Mouse (Mus musculus) myocyte (in vitro differentiated cells): Measurements from ENCODE around the gene Smad6. TPM values are rescaled to one million over a fixed set of nuclear protein-coding genes. Genes with fewer than 3 reads are reported as not detected.

Experiments
- H3K27me3 ChIP-seq: one replicate; pipeline ENCODE4 v1.6.1; 2011; ENCODE audit not compliant: control insufficient read depth, insufficient read depth, insufficient read length
- H3K36me3 ChIP-seq: one replicate; pipeline ENCODE4 v1.6.1; 2011; ENCODE audit not compliant: control insufficient read depth, insufficient read depth
- H3K4me2 ChIP-seq: one replicate; pipeline ENCODE4 v1.6.1; 2011; ENCODE audit warnings: low read depth, control low read depth
- H3K4me3 ChIP-seq: one replicate; pipeline ENCODE4 v1.5.1; 2011; ENCODE audit warnings: mild to moderate bottlenecking, control low read depth, moderate library complexity
- H3K79me2 ChIP-seq: one replicate; pipeline ENCODE4 v1.6.1; 2011; ENCODE audit not compliant: control insufficient read depth, insufficient read depth
- H3ac ChIP-seq: one replicate; pipeline ENCODE4 v1.6.1; 2011; ENCODE audit not compliant: control insufficient read depth, insufficient read length
- CEBPB ChIP-seq: IDR thresholded peaks from 2 replicates; pipeline ENCODE4 v1.6.1; 2011; ENCODE audit warnings: mild to moderate bottlenecking, moderate library complexity; ENCODE audit not compliant: poor library complexity, insufficient read depth, severe bottlenecking
- E2F4 ChIP-seq: IDR thresholded peaks from one replicate; pipeline ENCODE4 v1.6.1; 2011; ENCODE audit warnings: mild to moderate bottlenecking, control low read depth, moderate library complexity; ENCODE audit not compliant: insufficient read depth
- MAX ChIP-seq: IDR thresholded peaks from one replicate; pipeline ENCODE4 v1.6.1; 2011; ENCODE audit warnings: low read depth, mild to moderate bottlenecking, control low read depth
- MYOD1 ChIP-seq, 3 experiments: IDR thresholded peaks; one replicate each; pipeline ENCODE4 v1.6.1; 2011; ENCODE audit warnings: control low read depth in 2 of 3, low read depth in 2 of 3, mild to moderate bottlenecking in 2 of 3, moderate library complexity in 1 of 3; ENCODE audit not compliant: insufficient read length in 2 of 3, control insufficient read depth in 1 of 3
- MYOG ChIP-seq, 3 experiments: IDR thresholded peaks; one replicate each; pipeline ENCODE4 v1.6.1; 2011; ENCODE audit warnings: control low read depth in 2 of 3, low read depth in 2 of 3, mild to moderate bottlenecking in 2 of 3; ENCODE audit not compliant: insufficient read length in 2 of 3, control insufficient read depth in 1 of 3, insufficient read depth in 1 of 3
- POLR2A ChIP-seq: IDR thresholded peaks from one replicate; pipeline ENCODE4 v1.6.1; 2011; ENCODE audit warnings: low read depth, mild to moderate bottlenecking, control low read depth, moderate library complexity; ENCODE audit not compliant: insufficient read length
- POLR2AphosphoS2 ChIP-seq: IDR thresholded peaks from one replicate; pipeline ENCODE4 v1.6.1; 2011; ENCODE audit warnings: low read depth, control low read depth; ENCODE audit not compliant: insufficient read length
- REST ChIP-seq: IDR thresholded peaks from one replicate; pipeline ENCODE4 v1.6.1; 2011; ENCODE audit warnings: mild to moderate bottlenecking, control low read depth, moderate library complexity; ENCODE audit not compliant: insufficient read depth, insufficient read length
- SRF ChIP-seq: IDR thresholded peaks from one replicate; pipeline ENCODE4 v1.6.1; 2011; ENCODE audit warnings: low read depth; ENCODE audit not compliant: control insufficient read depth, insufficient read length
- TCF12 ChIP-seq: IDR thresholded peaks from one replicate; pipeline ENCODE4 v1.6.1; 2011; ENCODE audit warnings: mild to moderate bottlenecking, control low read depth; ENCODE audit not compliant: poor library complexity, insufficient read depth, severe bottlenecking
- TCF3 ChIP-seq: IDR thresholded peaks from one replicate; pipeline ENCODE4 v1.6.1; 2011; ENCODE audit warnings: low read depth, control low read depth; ENCODE audit not compliant: insufficient read length
- USF1 ChIP-seq: IDR thresholded peaks from one replicate; pipeline ENCODE4 v1.6.1; 2011; ENCODE audit warnings: low read depth, mild to moderate bottlenecking, control low read depth, moderate library complexity
- polyA plus RNA-seq: library from polyadenylated mRNA; unstranded; fragments of >200 nt; fragmentation: generic; extraction: Trizol; gene quantifications from one replicate; pipeline ENCODE4 v1.2.1, GENCODE M21; 2012; ENCODE audit warnings: missing spikeins

The Smad6 gene
- polyA plus RNA-seq, 1 experiment: 1.5 TPM

DNA sequence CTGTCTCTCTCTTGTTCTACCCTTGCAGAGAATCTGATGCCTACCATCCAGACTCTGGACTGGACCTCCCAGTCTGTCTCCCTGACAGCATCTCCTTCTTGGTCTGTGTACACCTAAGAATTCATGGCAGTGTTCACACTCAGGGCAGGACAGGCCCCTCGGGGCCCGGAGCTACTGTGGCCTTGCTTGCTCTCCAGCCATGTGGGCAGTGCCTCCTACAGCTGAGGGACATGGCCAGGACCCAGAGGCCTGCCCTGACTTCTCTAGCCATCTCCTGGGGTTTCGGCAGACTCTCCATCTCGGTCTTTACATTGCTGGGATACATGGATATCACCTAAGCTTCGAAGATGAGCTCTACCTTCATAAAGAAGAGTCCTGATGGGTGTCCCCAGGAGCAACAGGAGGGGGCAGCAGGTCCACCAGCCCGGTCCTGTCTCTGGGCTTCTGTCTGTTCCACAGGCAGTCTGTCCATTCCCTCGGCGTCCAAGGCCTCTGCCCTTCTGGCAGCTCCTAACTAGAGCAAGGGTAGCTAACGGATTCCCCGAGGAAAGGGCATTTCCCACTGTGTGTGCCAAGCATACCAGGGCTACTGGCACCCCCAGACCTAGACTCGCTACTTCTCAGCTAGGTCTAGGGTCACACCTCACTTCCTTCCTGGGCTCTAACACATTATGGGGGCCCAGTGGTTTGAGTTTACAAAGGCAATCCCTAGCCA, 49.1 kb downstream of the Smad6 start:
- H3K4me3 ChIP-seq: no peak overlapping the region
- H3K79me2 ChIP-seq: no peaks in the 10 kb centered on the region
- no peak overlapping the region for H3K4me2 ChIP-seq
- no peak overlapping the region for H3ac ChIP-seq
- no peaks in the 10 kb centered on the region for H3K27me3 ChIP-seq
- H3K36me3 ChIP-seq: no peaks in the 10 kb centered on the region
- TF ChIP-seq USF1: no peak

GRCm38 (mm10) chr9:63971557-63971956, 50.3 kb downstream of the Smad6 start:
- no peaks in the 10 kb centered on the region for H3K36me3 ChIP-seq
- H3ac ChIP-seq: no peak overlapping the region
- no peaks in the 10 kb centered on the region for H3K79me2 ChIP-seq
- H3K4me2 ChIP-seq: no peak overlapping the region
- TF ChIP-seq REST (no peak), TCF3 (no peak), MYOG (IDR thresholded peaks at IDR 0.05; ENCODE audit: control insufficient read depth in 1 of 3, insufficient read depth in 1 of 3, insufficient read length in 2 of 3, low read depth in 2 of 3) (no peak), POLR2AphosphoS2 (no peak), SRF (no peak), TCF12 (no peak), MAX (no peak), USF1 (no peak), E2F4 (no peak), POLR2A (no peak), CEBPB (no peak), MYOD1 (IDR thresholded peaks at IDR 0.05; ENCODE audit: control insufficient read depth in 1 of 3, insufficient read length in 2 of 3, low read depth in 2 of 3) (no peak)
- no peaks in the 10 kb centered on the region for H3K27me3 ChIP-seq
- H3K4me3 ChIP-seq: no peak overlapping the region

- no peak for TF ChIP-seq TCF12
- TF ChIP-seq E2F4: no peak
- no peak for TF ChIP-seq MAX
- no peak for TF ChIP-seq TCF3
- TF ChIP-seq MYOG (IDR thresholded peaks at IDR 0.05; ENCODE audit: control insufficient read depth in 1 of 3, insufficient read depth in 1 of 3, insufficient read length in 2 of 3, low read depth in 2 of 3): no peak
- TF ChIP-seq SRF: no peak
- TF ChIP-seq MYOD1 (IDR thresholded peaks at IDR 0.05; ENCODE audit: control insufficient read depth in 1 of 3, insufficient read length in 2 of 3, low read depth in 2 of 3): no peak
- TF ChIP-seq POLR2A: no peak
- TF ChIP-seq REST: no peak
- TF ChIP-seq CEBPB: no peak
- TF ChIP-seq POLR2AphosphoS2: no peak
- TF ChIP-seq USF1: no peak
- H3ac ChIP-seq: no peak overlapping the region
- H3K27me3 ChIP-seq: no peaks in the 10 kb centered on the region
- H3K36me3 ChIP-seq: no peaks in the 10 kb centered on the region
- no peak overlapping the region for H3K4me3 ChIP-seq
- no peaks in the 10 kb centered on the region for H3K79me2 ChIP-seq
- no peak overlapping the region for H3K4me2 ChIP-seq
Observed at GRCm38 (mm10) chr9:63970836-63971235, 51.0 kb downstream of the Smad6 start.

DNA sequence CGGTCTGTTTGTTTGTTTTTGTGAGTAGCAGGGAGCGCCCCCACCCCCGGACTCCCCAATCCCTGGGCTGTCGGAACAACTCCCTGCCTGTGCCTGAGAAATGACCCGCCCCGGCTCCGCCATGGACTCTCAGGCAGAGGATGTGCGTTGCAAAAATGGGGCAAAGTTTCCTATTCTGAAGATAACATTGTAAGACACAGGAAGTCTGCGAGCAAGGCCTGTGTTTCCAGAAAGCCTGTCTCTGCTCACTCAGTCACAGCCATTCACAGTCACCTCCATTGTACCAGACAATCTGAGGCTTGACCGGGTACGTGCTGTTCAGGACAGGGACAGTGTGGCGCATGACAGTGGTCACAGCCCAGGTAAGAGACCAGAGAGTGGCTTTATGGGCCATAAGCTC, 51.5 kb downstream of the Smad6 start:
- Histone ChIP-seq H3ac (no peak overlapping the region), H3K4me2 (no peak overlapping the region), H3K27me3 (no peaks in the 10 kb centered on the region), H3K36me3 (no peaks in the 10 kb centered on the region), H3K79me2 (no peaks in the 10 kb centered on the region), H3K4me3 (no peak overlapping the region)
- TF ChIP-seq MYOD1 (IDR thresholded peaks at IDR 0.05; ENCODE audit: control insufficient read depth in 1 of 3, insufficient read length in 2 of 3, low read depth in 2 of 3) (no peak), CEBPB (no peak), MYOG (IDR thresholded peaks at IDR 0.05; ENCODE audit: control insufficient read depth in 1 of 3, insufficient read depth in 1 of 3, insufficient read length in 2 of 3, low read depth in 2 of 3) (no peak), TCF12 (no peak), USF1 (no peak), SRF (no peak), TCF3 (no peak), MAX (no peak), POLR2A (no peak), E2F4 (no peak), REST (no peak), POLR2AphosphoS2 (no peak)

DNA sequence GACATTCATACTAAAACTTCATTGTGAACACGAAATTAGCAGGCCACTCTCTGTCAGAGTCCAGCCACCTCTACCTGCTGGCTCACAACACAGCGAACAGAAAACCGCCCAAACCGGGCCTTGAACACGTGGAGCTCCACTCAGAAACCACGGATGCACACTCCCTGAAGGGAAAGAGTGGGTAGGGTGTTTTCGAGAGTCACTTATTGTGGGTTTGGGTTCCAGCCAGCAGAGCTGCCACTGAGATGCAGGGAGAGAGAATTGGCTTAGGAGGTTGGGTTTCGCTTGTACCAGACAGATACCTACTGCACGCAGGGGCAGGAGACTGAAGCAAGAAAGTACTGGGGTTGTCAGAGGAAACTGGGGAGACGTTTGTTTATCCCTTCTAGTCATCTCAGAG, 52.4 kb downstream of the Smad6 start:
- no peak overlapping the region for H3K4me3 ChIP-seq
- no peaks in the 10 kb centered on the region for H3K27me3 ChIP-seq
- no peaks in the 10 kb centered on the region for H3K79me2 ChIP-seq
- H3K4me2 ChIP-seq: no peak overlapping the region
- TF ChIP-seq REST: no peak
- TF ChIP-seq MAX: no peak
- no peak for TF ChIP-seq MYOD1 (IDR thresholded peaks at IDR 0.05; ENCODE audit: control insufficient read depth in 1 of 3, insufficient read length in 2 of 3, low read depth in 2 of 3)
- no peak for TF ChIP-seq E2F4
- no peak for TF ChIP-seq POLR2AphosphoS2
- no peak for TF ChIP-seq USF1
- TF ChIP-seq SRF: no peak
- no peak for TF ChIP-seq MYOG (IDR thresholded peaks at IDR 0.05; ENCODE audit: control insufficient read depth in 1 of 3, insufficient read depth in 1 of 3, insufficient read length in 2 of 3, low read depth in 2 of 3)
- TF ChIP-seq CEBPB: no peak
- no peak for TF ChIP-seq POLR2A
- TF ChIP-seq TCF12: no peak
- no peak for TF ChIP-seq TCF3
- no peak overlapping the region for H3ac ChIP-seq
- H3K36me3 ChIP-seq: no peaks in the 10 kb centered on the region
